Mouse (Mus musculus): ENCODE results near the gene Adrb1. TPM values are rescaled to one million over a fixed set of nuclear protein-coding genes. Genes with fewer than 3 reads are reported as not detected.

Gene Adrb1
- polyA plus RNA-seq, 1 experiment from 2014 or later, result 3.9 TPM

- Histone ChIP-seq H3K36me3 (no peaks in the 10 kb centered on the region), H3K4me2 (peak overlapping the region; percentile 88), H3K9ac (peak overlapping the region; percentile 79), H3K9me3 (replicated peaks) (no peaks in the 10 kb centered on the region), H3K4me3 (peak overlapping the region; percentile 62), H3K27ac (ENCODE audit: poor library complexity, severe bottlenecking) (peak overlapping the region; percentile 30; the same call in 1 of the 2 replicates), H3K27me3 (replicated peaks) (peaks cover 21% of the 10 kb centered on the region), H3K4me1 (replicated peaks) (peaks cover 58% of the 10 kb centered on the region)
- ATAC-seq (ENCODE audit: insufficient number of reproducible peaks, low FRiP score), result peak; percentile 52; the same call in 1 of the 2 replicates
- WGBS, result 1% methylated on average over 71 of the region's 71 CpGs
Observed at GRCm38 (mm10) chr19:56723331-56724125, 1.5 kb downstream of the Adrb1 start.

GRCm38 (mm10) chr19:56724126-56724597 is 2.2 kb downstream of the Adrb1 start:
- peaks cover 63% of the 10 kb centered on the region for H3K4me1 ChIP-seq (replicated peaks)
- H3K9me3 ChIP-seq (replicated peaks), result no peaks in the 10 kb centered on the region
- 5% methylated on average over 13 of the region's 13 CpGs for WGBS
- H3K4me3 ChIP-seq, result peak overlapping the region; percentile 62
- H3K9ac ChIP-seq, result peak overlapping the region; percentile 79
- peak overlapping the region; percentile 30; the same call in 1 of the 2 replicates for H3K27ac ChIP-seq (ENCODE audit: poor library complexity, severe bottlenecking)
- peaks cover 18% of the 10 kb centered on the region for H3K27me3 ChIP-seq (replicated peaks)
- no peaks in the 10 kb centered on the region for H3K36me3 ChIP-seq
- peak overlapping the region; percentile 88 for H3K4me2 ChIP-seq
- ATAC-seq (ENCODE audit: insufficient number of reproducible peaks, low FRiP score), result no peak

GRCm38 (mm10) chr19:56727170-56727877 is 5.3 kb downstream of the Adrb1 start:
- H3K9me3 ChIP-seq (replicated peaks), result no peaks in the 10 kb centered on the region
- H3K4me3 ChIP-seq, result no peak overlapping the region
- H3K36me3 ChIP-seq, result no peaks in the 10 kb centered on the region
- H3K4me1 ChIP-seq (replicated peaks), result peaks cover 57% of the 10 kb centered on the region
- H3K27me3 ChIP-seq (replicated peaks), result no peaks in the 10 kb centered on the region
- 42% methylated on average over 14 of the region's 14 CpGs for WGBS
- peak overlapping the region; percentile 48 for H3K4me2 ChIP-seq
- peak overlapping the region; percentile 29; the same call in 1 of the 2 replicates for H3K27ac ChIP-seq (ENCODE audit: poor library complexity, severe bottlenecking)
- ATAC-seq (ENCODE audit: insufficient number of reproducible peaks, low FRiP score), result 0 out of 2 replicates have a peak, but pooled peaks have one; percentile 24
- no peak overlapping the region for H3K9ac ChIP-seq

GRCm38 (mm10) chr19:56734033-56734572 is 12.1 kb downstream of the Adrb1 start:
- Histone ChIP-seq H3K27me3 (replicated peaks) (no peaks in the 10 kb centered on the region), H3K27ac (ENCODE audit: poor library complexity, severe bottlenecking) (no peak overlapping the region), H3K4me2 (no peak overlapping the region), H3K4me1 (replicated peaks) (peaks cover 20% of the 10 kb centered on the region), H3K4me3 (no peak overlapping the region), H3K36me3 (no peaks in the 10 kb centered on the region), H3K9me3 (replicated peaks) (no peaks in the 10 kb centered on the region), H3K9ac (no peak overlapping the region)
- no peak for ATAC-seq (ENCODE audit: insufficient number of reproducible peaks, low FRiP score)
- WGBS, result 59% methylated on average over 7 of the region's 7 CpGs

GRCm38 (mm10) chr19:56735747-56736146 is 13.7 kb downstream of the Adrb1 start:
- Histone ChIP-seq H3K27me3 (replicated peaks) (no peaks in the 10 kb centered on the region), H3K4me2 (no peak overlapping the region), H3K9me3 (replicated peaks) (no peaks in the 10 kb centered on the region), H3K4me3 (no peak overlapping the region), H3K9ac (no peak overlapping the region), H3K27ac (ENCODE audit: poor library complexity, severe bottlenecking) (no peak overlapping the region), H3K36me3 (no peaks in the 10 kb centered on the region), H3K4me1 (replicated peaks) (peaks cover 13% of the 10 kb centered on the region)
- ATAC-seq (ENCODE audit: insufficient number of reproducible peaks, low FRiP score), result no peak
- WGBS, result 29% methylated on average over 4 of the region's 4 CpGs

GRCm38 (mm10) chr19:56736287-56736686 is 14.3 kb downstream of the Adrb1 start:
- no peak overlapping the region for H3K4me3 ChIP-seq
- H3K36me3 ChIP-seq, result no peaks in the 10 kb centered on the region
- H3K27me3 ChIP-seq (replicated peaks), result no peaks in the 10 kb centered on the region
- no peak overlapping the region for H3K9ac ChIP-seq
- H3K4me2 ChIP-seq, result no peak overlapping the region
- no peak overlapping the region; the same call in 1 of the 2 replicates for H3K27ac ChIP-seq (ENCODE audit: poor library complexity, severe bottlenecking)
- peaks cover 13% of the 10 kb centered on the region for H3K4me1 ChIP-seq (replicated peaks)
- no peaks in the 10 kb centered on the region for H3K9me3 ChIP-seq (replicated peaks)
- ATAC-seq (ENCODE audit: insufficient number of reproducible peaks, low FRiP score), result no peak
- 48% methylated on average over 5 of the region's 5 CpGs for WGBS

GRCm38 (mm10) chr19:56745061-56745460 is 23.1 kb downstream of the Adrb1 start:
- H3K27me3 ChIP-seq (replicated peaks), result 0 out of 2 replicates have a peak, but pooled peaks cover 4% of the 10 kb centered on the region
- H3K9me3 ChIP-seq (replicated peaks), result no peaks in the 10 kb centered on the region
- no peaks in the 10 kb centered on the region for H3K36me3 ChIP-seq
- H3K27ac ChIP-seq (ENCODE audit: poor library complexity, severe bottlenecking), result no peak overlapping the region
- no peak for ATAC-seq (ENCODE audit: insufficient number of reproducible peaks, low FRiP score)
- H3K9ac ChIP-seq, result no peak overlapping the region
- no peak overlapping the region for H3K4me3 ChIP-seq
- 63% methylated on average over 7 of the region's 7 CpGs for WGBS
- no peak overlapping the region for H3K4me2 ChIP-seq
- H3K4me1 ChIP-seq (replicated peaks), result peaks cover 47% of the 10 kb centered on the region

GRCm38 (mm10) chr19:56745528-56745927 is 23.5 kb downstream of the Adrb1 start:
- no peak for ATAC-seq (ENCODE audit: insufficient number of reproducible peaks, low FRiP score)

GRCm38 (mm10) chr19:56746618-56747017 is 24.6 kb downstream of the Adrb1 start:
- Histone ChIP-seq H3K9me3 (replicated peaks) (no peaks in the 10 kb centered on the region), H3K4me3 (no peak overlapping the region), H3K36me3 (no peaks in the 10 kb centered on the region), H3K4me2 (no peak overlapping the region), H3K4me1 (replicated peaks) (peaks cover 46% of the 10 kb centered on the region), H3K9ac (no peak overlapping the region), H3K27me3 (replicated peaks) (0 out of 2 replicates have a peak, but pooled peaks cover 4% of the 10 kb centered on the region), H3K27ac (ENCODE audit: poor library complexity, severe bottlenecking) (no peak overlapping the region)
- WGBS, result 36% methylated on average over 9 of the region's 9 CpGs
- peak; percentile 66; the same call in 1 of the 2 replicates for ATAC-seq (ENCODE audit: insufficient number of reproducible peaks, low FRiP score)

More at GRCm38 (mm10) chr19:56745528-56745927, 23.5 kb downstream of the Adrb1 start:
- H3K36me3 ChIP-seq, result no peaks in the 10 kb centered on the region
- no peak overlapping the region for H3K27ac ChIP-seq (ENCODE audit: poor library complexity, severe bottlenecking)
- H3K27me3 ChIP-seq (replicated peaks), result 0 out of 2 replicates have a peak, but pooled peaks cover 4% of the 10 kb centered on the region
- no peak overlapping the region for H3K4me3 ChIP-seq
- H3K9ac ChIP-seq, result no peak overlapping the region
- peaks cover 47% of the 10 kb centered on the region for H3K4me1 ChIP-seq (replicated peaks)
- H3K4me2 ChIP-seq, result no peak overlapping the region
- 76% methylated on average over 5 of the region's 6 CpGs for WGBS
- H3K9me3 ChIP-seq (replicated peaks), result no peaks in the 10 kb centered on the region

- H3K4me1 ChIP-seq (replicated peaks), result peaks cover 36% of the 10 kb centered on the region
- H3K27ac ChIP-seq (ENCODE audit: poor library complexity, severe bottlenecking), result no peak overlapping the region
- H3K27me3 ChIP-seq (replicated peaks), result 0 out of 2 replicates have a peak, but pooled peaks cover 4% of the 10 kb centered on the region
- H3K9ac ChIP-seq, result no peak overlapping the region
- H3K9me3 ChIP-seq (replicated peaks), result no peaks in the 10 kb centered on the region
- no peaks in the 10 kb centered on the region for H3K36me3 ChIP-seq
- no peak overlapping the region for H3K4me2 ChIP-seq
- WGBS, result 60% methylated on average over 10 of the region's 10 CpGs
- no peak overlapping the region for H3K4me3 ChIP-seq
- ATAC-seq (ENCODE audit: insufficient number of reproducible peaks, low FRiP score), result 0 out of 2 replicates have a peak, but pooled peaks have one; percentile 44
Observed at GRCm38 (mm10) chr19:56747878-56748277, 25.9 kb downstream of the Adrb1 start.

GRCm38 (mm10) chr19:56749343-56749742 is 27.3 kb downstream of the Adrb1 start:
- no peak overlapping the region for H3K27ac ChIP-seq (ENCODE audit: poor library complexity, severe bottlenecking)
- WGBS, result 55% methylated on average over 3 of the region's 3 CpGs
- no peaks in the 10 kb centered on the region for H3K27me3 ChIP-seq (replicated peaks)
- H3K9ac ChIP-seq, result no peak overlapping the region
- peaks cover 26% of the 10 kb centered on the region for H3K4me1 ChIP-seq (replicated peaks)
- no peak for ATAC-seq (ENCODE audit: insufficient number of reproducible peaks, low FRiP score)
- H3K9me3 ChIP-seq (replicated peaks), result no peaks in the 10 kb centered on the region
- no peak overlapping the region for H3K4me3 ChIP-seq
- H3K4me2 ChIP-seq, result no peak overlapping the region
- H3K36me3 ChIP-seq, result no peaks in the 10 kb centered on the region

Data from heart, embryonic 12.5 days (tissue).